Mouse (Mus musculus) stomach, postnatal 0 days (tissue): ENCODE results near the gene Nt5dc3. TPM values are rescaled to one million over a fixed set of nuclear protein-coding genes. Genes with fewer than 3 reads are reported as not detected.

Experiments
- ATAC-seq: fragments of 200-750 bp; cut with Nextera tagmentation; 2 replicates; pipeline ENCODE4 v1.8.0; 2017; ENCODE audit not compliant: low FRiP score, low TSS enrichment
- DNase-seq: peaks from one replicate; pipeline ENCODE4 v3.0.0-alpha.2; 2016; ENCODE audit warnings: low spot score
- H3K27ac ChIP-seq: fragments of 300-500 bp; sonication (generic); replicated peaks from 2 replicates; pipeline ENCODE4 v1.5.1; 2014; ENCODE audit warnings: mild to moderate bottlenecking, control low read depth
- H3K27me3 ChIP-seq: fragments of 300-500 bp; sonication (generic); 2 replicates; pipeline ENCODE4 v1.6.1; 2014; ENCODE audit warnings: low read length; ENCODE audit not compliant: control insufficient read depth, insufficient read depth
- H3K36me3 ChIP-seq: fragments of 300-500 bp; sonication (generic); 2 replicates; pipeline ENCODE4 v1.6.1; 2014; ENCODE audit warnings: low read length, mixed read lengths; ENCODE audit not compliant: control insufficient read depth, insufficient read depth
- H3K4me1 ChIP-seq: fragments of 300-500 bp; sonication (generic); replicated peaks from 2 replicates; pipeline ENCODE4 v1.6.1; 2014; ENCODE audit warnings: antibody characterized with exemption; ENCODE audit not compliant: control insufficient read depth, insufficient read depth
- H3K4me2 ChIP-seq: fragments of 300-500 bp; sonication (generic); replicated peaks from 2 replicates; pipeline ENCODE4 v1.6.1; 2014; ENCODE audit warnings: low read depth, mild to moderate bottlenecking, control low read depth, moderate library complexity
- H3K4me3 ChIP-seq: fragments of 300-500 bp; sonication (generic); 2 replicates; pipeline ENCODE4 v1.5.1; 2014; ENCODE audit warnings: low read depth, low read length, control low read depth
- H3K9ac ChIP-seq: fragments of 300-500 bp; sonication (generic); 2 replicates; pipeline ENCODE4 v1.6.1; 2014; ENCODE audit warnings: mild to moderate bottlenecking, low read length, control low read depth, mixed read lengths
- H3K9me3 ChIP-seq: fragments of 300-500 bp; sonication (generic); 2 replicates; pipeline ENCODE4 v1.6.1; 2016; ENCODE audit warnings: low read length; ENCODE audit not compliant: control insufficient read depth
- CTCF ChIP-seq: IDR thresholded peaks from 2 replicates; pipeline ENCODE4 v1.5.1; 2016; ENCODE audit warnings: antibody characterized with exemption, low read depth, mild to moderate bottlenecking, moderate library complexity
- EP300 ChIP-seq: optimal IDR thresholded peaks from 2 replicates; pipeline ENCODE3; 2016; ENCODE audit warnings: antibody characterized with exemption
- WGBS: fragments of 180-500 bp; shearing (Covaris S2); extraction: QIAGEN DNeasy Blood & Tissue Kit; methylation state at CpG from one replicate; pipeline ENCODE4 v1.1.7; 2014; 5-methylcytosine and 5-hydroxymethylcytosine counted together
- polyA plus RNA-seq: library from polyadenylated mRNA; unstranded; fragments of >200 nt; fragmentation: Nextera tagmentation; extraction: Ambion mirVana; gene quantifications from 2 replicates; pipeline ENCODE4 v1.2.1, GENCODE M21; 2015

The Nt5dc3 gene
- polyA plus RNA-seq, 1 experiment from 2014 or later, result 1.2 TPM

GRCm38 (mm10) chr10:86788193-86788592 is 9.4 kb downstream of the Nt5dc3 start:
- DNase-seq (no peak), ATAC-seq (no peak)
- Histone ChIP-seq H3K36me3 (no peaks in the 10 kb centered on the region), H3K4me3 (no peak overlapping the region), H3K27ac (no peak overlapping the region), H3K9ac (no peak overlapping the region), H3K4me1 (0 out of 2 replicates have a peak, but pooled peaks cover 2% of the 10 kb centered on the region), H3K4me2 (no peak overlapping the region), H3K9me3 (no peaks in the 10 kb centered on the region), H3K27me3 (no peaks in the 10 kb centered on the region)
- WGBS, result 29% methylated on average over 5 of the region's 5 CpGs
- no peak for TF ChIP-seq CTCF

GRCm38 (mm10) chr10:86789146-86789672 is 10.4 kb downstream of the Nt5dc3 start:
- ATAC-seq (no peak), DNase-seq (no peak)
- no peaks in the 10 kb centered on the region for H3K36me3 ChIP-seq
- 0 out of 2 replicates have a peak, but pooled peaks cover 4% of the 10 kb centered on the region for H3K4me1 ChIP-seq
- H3K27ac ChIP-seq, result no peak overlapping the region
- no peak overlapping the region for H3K4me2 ChIP-seq
- H3K4me3 ChIP-seq, result no peak overlapping the region
- no peak overlapping the region for H3K9ac ChIP-seq
- TF ChIP-seq EP300 (no peak), CTCF (no peak)
- no peaks in the 10 kb centered on the region for H3K27me3 ChIP-seq
- WGBS, result 83% methylated on average over 7 of the region's 7 CpGs
- H3K9me3 ChIP-seq, result no peaks in the 10 kb centered on the region

GRCm38 (mm10) chr10:86791507-86792184 is 12.8 kb downstream of the Nt5dc3 start:
- H3K9me3 ChIP-seq, result no peaks in the 10 kb centered on the region
- H3K4me1 ChIP-seq, result 0 out of 2 replicates have a peak, but pooled peaks cover 4% of the 10 kb centered on the region
- TF ChIP-seq EP300 (no peak), CTCF (no peak)
- ATAC-seq (peak; percentile 45; the same call in 1 of the 2 replicates), DNase-seq (no peak)
- peak overlapping the region; percentile 8; the same call in 1 of the 2 replicates for H3K4me2 ChIP-seq
- 37% methylated on average over 7 of the region's 7 CpGs for WGBS
- H3K27ac ChIP-seq, result 0 out of 2 replicates have a peak overlapping the region, but pooled peaks have one; percentile 24
- H3K27me3 ChIP-seq, result no peaks in the 10 kb centered on the region
- H3K4me3 ChIP-seq, result no peak overlapping the region
- H3K36me3 ChIP-seq, result no peaks in the 10 kb centered on the region
- H3K9ac ChIP-seq, result no peak overlapping the region

GRCm38 (mm10) chr10:86793509-86793951 is 14.7 kb downstream of the Nt5dc3 start:
- Histone ChIP-seq H3K9ac (no peak overlapping the region), H3K4me2 (no peak overlapping the region), H3K36me3 (no peaks in the 10 kb centered on the region), H3K4me1 (0 out of 2 replicates have a peak, but pooled peaks cover 4% of the 10 kb centered on the region), H3K27me3 (no peaks in the 10 kb centered on the region), H3K9me3 (no peaks in the 10 kb centered on the region), H3K4me3 (no peak overlapping the region), H3K27ac (no peak overlapping the region)
- TF ChIP-seq CTCF (no peak), EP300 (no peak)
- ATAC-seq (peak; percentile 53; the same call in 1 of the 2 replicates), DNase-seq (no peak)
- 53% methylated on average over 2 of the region's 2 CpGs for WGBS

GRCm38 (mm10) chr10:86794196-86794595 is 15.4 kb downstream of the Nt5dc3 start:
- Histone ChIP-seq H3K9me3 (no peaks in the 10 kb centered on the region), H3K4me1 (0 out of 2 replicates have a peak, but pooled peaks cover 4% of the 10 kb centered on the region), H3K36me3 (no peaks in the 10 kb centered on the region), H3K27me3 (no peaks in the 10 kb centered on the region), H3K4me3 (no peak overlapping the region), H3K4me2 (no peak overlapping the region), H3K9ac (no peak overlapping the region), H3K27ac (no peak overlapping the region)
- ATAC-seq, result no peak
- no peak for DNase-seq
- whole genome bisulfite sequencing, result 85% methylated on average over 4 of the region's 4 CpGs
- no peak for TF ChIP-seq CTCF
- TF ChIP-seq EP300, result no peak
